Mouse (Mus musculus): Measurements from ENCODE around the gene Nkain1. TPM values are rescaled to one million over a fixed set of nuclear protein-coding genes. Genes with fewer than 3 reads are reported as not detected.

Nkain1 gene
- polyA plus RNA-seq (2015; fragmentation: Nextera tagmentation; extraction: Ambion mirVana) = 0.12 and 0.36 TPM in 2 replicates

GRCm38 (mm10) chr4:130574048-130574413 is at the start of gene Nkain1:
Gene Nkain1 (minus strand): TSS chr4:130574173.

Other genes starting within 250 kb of the Nkain1 start
- 47.0 and 51.9 TPM in 2 replicates for gene Zcchc17, start 214.2 kb downstream of the Nkain1 start, polyA plus RNA-seq (2015; fragmentation: Nextera tagmentation; extraction: Ambion mirVana)
- 45.9 and 48.8 TPM in 2 replicates for gene Snrnp40, start 214.0 kb downstream of the Nkain1 start, polyA plus RNA-seq (2015; fragmentation: Nextera tagmentation; extraction: Ambion mirVana)
- 27.0 and 28.0 TPM in 2 replicates for gene Pum1, start 89.1 kb upstream of the Nkain1 start, polyA plus RNA-seq (2015; fragmentation: Nextera tagmentation; extraction: Ambion mirVana)
- 8.8 and 9.8 TPM in 2 replicates for gene Sdc3, start 218.4 kb upstream of the Nkain1 start, polyA plus RNA-seq (2015; fragmentation: Nextera tagmentation; extraction: Ambion mirVana)

Data from skeletal muscle tissue, postnatal 0 days (tissue).